Mouse (Mus musculus) kidney, adult 2 months (tissue): ENCODE data around the gene Ank. TPM values are rescaled to one million over a fixed set of nuclear protein-coding genes. Genes with fewer than 3 reads are reported as not detected.

Experiments
- DNase-seq: peaks from one replicate; pipeline ENCODE4 v3.0.0; 2021
- H3K27ac ChIP-seq: fragments of 200-500 bp; 2 replicates; pipeline ENCODE4 v1.5.1; 2012; ENCODE audit warnings: low read depth, low read length, control low read depth, inconsistent platforms; ENCODE audit not compliant: insufficient read depth
- H3K27me3 ChIP-seq: fragments of 200-500 bp; replicated peaks from 2 replicates; pipeline ENCODE4 v1.6.1; 2012; ENCODE audit warnings: mild to moderate bottlenecking, moderate library complexity, low read length, inconsistent platforms; ENCODE audit not compliant: control insufficient read depth, insufficient read depth
- H3K36me3 ChIP-seq: fragments of 200-500 bp; 2 replicates; pipeline ENCODE4 v1.6.1; 2012; ENCODE audit warnings: mild to moderate bottlenecking, moderate library complexity, low read length, inconsistent platforms; ENCODE audit not compliant: control insufficient read depth, insufficient read depth
- H3K4me1 ChIP-seq: fragments of 200-500 bp; 2 replicates; pipeline ENCODE4 v1.6.1; 2011; ENCODE audit warnings: low read length; ENCODE audit not compliant: control insufficient read depth, insufficient read depth
- H3K4me3 ChIP-seq: fragments of 200-500 bp; 2 replicates; pipeline ENCODE4 v1.5.1; 2011; ENCODE audit warnings: mild to moderate bottlenecking, low read depth, low read length, control low read depth; ENCODE audit not compliant: insufficient read depth
- CTCF ChIP-seq: fragments of 200-500 bp; conservative IDR thresholded peaks from 2 replicates; pipeline ENCODE4 v1.5.1; 2011; ENCODE audit warnings: low read depth, mild to moderate bottlenecking, control low read depth, low read length, moderate library complexity, mixed read lengths; ENCODE audit not compliant: insufficient read depth, insufficient read length
- POLR2A ChIP-seq: fragments of 200-500 bp; IDR thresholded peaks from one replicate; pipeline ENCODE4 v1.6.1; 2011; ENCODE audit warnings: low read depth, low read length, control low read depth
- WGBS: fragments of 180-500 bp; shearing (Covaris S2); methylation state at CpG from one replicate; pipeline ENCODE4 v1.1.7; 2018; 5-methylcytosine and 5-hydroxymethylcytosine counted together
- polyA plus RNA-seq: library from polyadenylated mRNA; depleted of rRNA; stranded (reverse); fragments of >200 nt; gene quantifications from 2 replicates; pipeline ENCODE4 v1.2.3, GENCODE M21; 2012; rRNA removed

The Ank gene
- polyA plus RNA-seq: 17.4 and 18.6 TPM in 2 replicates

DNA sequence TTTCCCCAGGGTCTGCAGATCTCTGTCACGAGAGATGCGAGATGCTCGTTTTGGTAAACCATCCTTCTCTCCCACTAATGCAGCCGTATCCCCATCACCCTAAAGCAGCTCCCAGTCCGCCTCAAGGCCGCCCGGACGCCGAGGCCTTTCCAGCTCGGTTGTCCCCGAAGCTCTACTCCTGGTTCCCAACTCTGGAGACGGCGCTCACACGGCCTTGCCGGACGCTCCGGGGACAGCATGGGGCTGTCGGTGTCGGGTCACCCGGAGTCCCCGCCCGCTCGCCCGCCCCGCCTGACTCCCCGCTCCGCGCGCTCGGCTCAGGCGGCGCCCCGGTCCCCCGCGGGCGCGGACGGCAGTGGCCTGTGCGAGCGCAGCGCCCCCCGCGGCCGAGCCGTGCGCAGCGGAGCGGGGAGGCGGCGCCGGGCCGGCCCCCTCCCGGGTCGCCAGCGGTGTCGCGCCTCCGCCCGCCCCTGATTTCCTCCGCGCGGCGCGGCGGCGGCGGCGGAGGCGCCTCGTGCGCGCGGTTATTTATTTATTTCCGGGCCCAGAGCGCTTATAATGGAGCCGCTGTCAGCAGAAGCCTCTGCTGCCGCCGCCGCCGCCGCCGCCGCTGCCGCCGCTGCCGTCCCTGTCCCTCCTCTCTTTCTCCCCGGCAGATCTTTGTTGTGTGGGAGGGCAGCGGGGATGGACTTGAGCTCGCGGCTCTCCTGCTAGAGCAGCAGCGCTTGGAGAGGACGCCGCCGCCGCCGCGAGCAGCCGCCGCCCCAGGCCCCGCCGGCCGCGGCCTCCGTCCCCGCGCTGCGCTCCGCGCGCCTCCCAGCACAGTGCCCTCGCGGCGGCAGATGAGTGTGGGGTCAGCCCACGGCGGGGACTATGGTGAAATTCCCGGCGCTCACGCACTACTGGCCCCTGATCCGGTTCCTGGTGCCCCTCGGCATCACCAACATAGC lies at the start of gene Ank:
Ank (plus strand) TSS at position 547 of the 950 bp plus-strand sequence.
- Histone ChIP-seq H3K27ac (no peak within 1 kb of the TSS), H3K36me3 (no peaks in the 10 kb centered on the region), H3K4me1 (no peaks in the 10 kb centered on the region), H3K4me3 (peak within 1 kb of the TSS; percentile 54), H3K27me3 (no peaks in the 10 kb centered on the region)
- peak; percentile 86 for DNase-seq
- WGBS: 3% methylated on average over 113 of the region's 120 CpGs
- no peak for TF ChIP-seq POLR2A
- peak; percentile 21; the same call in 1 of the 2 replicates for TF ChIP-seq CTCF

DNA sequence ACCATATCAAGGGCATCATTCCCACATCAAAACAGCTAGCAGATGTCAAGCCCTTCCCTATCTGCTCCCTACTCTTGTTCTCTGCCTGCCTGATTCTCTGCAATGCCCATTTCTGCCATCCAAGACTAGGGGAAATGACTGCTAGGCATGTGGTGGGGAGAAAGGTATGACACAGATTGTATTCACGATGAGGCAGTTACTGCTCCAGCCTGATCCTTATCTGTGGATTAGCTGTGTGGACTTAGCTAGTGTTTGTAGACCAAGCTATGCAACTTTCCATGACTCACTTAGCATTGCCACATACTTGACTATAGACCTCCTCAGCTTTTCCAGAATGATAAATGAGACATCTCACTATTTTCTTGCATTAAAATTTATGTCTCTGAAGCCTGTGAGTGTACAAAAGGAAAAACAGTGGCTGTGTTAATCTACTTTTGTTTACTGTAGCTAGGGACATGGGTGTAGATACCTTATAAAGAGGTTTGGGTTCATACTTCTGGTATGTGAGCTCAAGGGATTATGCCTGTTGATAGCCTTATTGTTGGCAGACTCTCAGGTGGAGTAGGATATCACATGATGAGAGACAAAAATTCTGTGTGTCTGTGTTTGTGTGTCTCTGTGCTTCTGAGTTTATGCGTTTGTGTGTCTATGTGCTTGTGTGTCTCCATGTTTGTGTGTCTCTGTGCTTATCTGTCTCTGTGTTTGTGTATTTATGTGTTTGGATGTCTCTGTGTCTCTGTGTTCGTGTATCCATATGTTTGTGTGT lies 47.7 kb upstream of the Ank start:
- H3K36me3 ChIP-seq: no peaks in the 10 kb centered on the region
- no peak for DNase-seq
- H3K27ac ChIP-seq: no peak overlapping the region
- 85% methylated on average over 3 of the region's 3 CpGs for WGBS
- no peak for TF ChIP-seq POLR2A
- no peak for TF ChIP-seq CTCF
- H3K4me3 ChIP-seq: no peak overlapping the region
- no peaks in the 10 kb centered on the region for H3K4me1 ChIP-seq
- no peaks in the 10 kb centered on the region for H3K27me3 ChIP-seq

DNA sequence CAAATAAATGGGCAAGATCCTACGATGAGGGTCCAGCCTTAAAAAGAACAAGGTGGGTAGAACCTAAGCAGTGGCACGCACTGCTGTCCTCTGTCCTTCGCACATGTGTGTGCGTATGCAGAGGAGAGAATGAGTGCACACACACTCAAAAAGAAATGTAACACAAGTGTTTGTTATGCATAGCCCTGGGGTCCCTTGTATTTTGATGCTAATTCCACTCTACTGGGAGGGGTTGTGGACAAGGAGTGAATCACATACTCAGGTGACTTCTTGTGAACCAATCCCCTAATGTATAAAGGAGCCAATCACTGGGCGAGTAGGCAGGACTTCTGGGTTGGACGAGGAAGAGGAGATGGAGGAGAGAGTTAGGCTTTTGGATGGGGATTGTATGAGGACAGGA lies 44.9 kb upstream of the Ank start:
- H3K27ac ChIP-seq: no peak overlapping the region
- no peaks in the 10 kb centered on the region for H3K4me1 ChIP-seq
- DNase-seq: no peak
- H3K27me3 ChIP-seq: no peaks in the 10 kb centered on the region
- WGBS: 90% methylated on average over 6 of the region's 6 CpGs
- H3K36me3 ChIP-seq: no peaks in the 10 kb centered on the region
- no peak for TF ChIP-seq CTCF
- TF ChIP-seq POLR2A: no peak
- H3K4me3 ChIP-seq: no peak overlapping the region

DNA sequence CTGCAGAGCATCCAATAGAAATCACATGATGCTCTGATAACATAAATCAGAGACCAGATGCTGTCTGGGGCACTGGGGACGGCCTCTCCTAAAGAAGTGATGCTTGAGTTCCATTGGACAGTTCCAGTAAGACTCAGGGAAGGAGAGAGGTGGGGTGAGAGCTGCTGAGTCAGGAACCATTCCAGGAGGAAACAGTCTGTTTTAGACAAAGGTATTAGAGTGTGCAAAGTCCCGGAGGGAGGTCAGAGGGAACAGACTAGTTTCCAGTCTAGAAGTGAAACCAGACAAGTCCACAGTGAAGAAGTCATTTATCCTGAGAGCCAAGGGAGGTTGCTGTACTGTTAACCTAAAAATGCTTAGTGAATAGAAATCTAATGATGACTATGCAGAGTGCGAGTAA lies 38.9 kb upstream of the Ank start:
- Histone ChIP-seq H3K4me3 (no peak overlapping the region), H3K36me3 (no peaks in the 10 kb centered on the region), H3K4me1 (no peaks in the 10 kb centered on the region), H3K27ac (no peak overlapping the region), H3K27me3 (no peaks in the 10 kb centered on the region)
- DNase-seq: no peak
- 64% methylated on average over 3 of the region's 3 CpGs for WGBS
- TF ChIP-seq CTCF: no peak
- TF ChIP-seq POLR2A: no peak

DNA sequence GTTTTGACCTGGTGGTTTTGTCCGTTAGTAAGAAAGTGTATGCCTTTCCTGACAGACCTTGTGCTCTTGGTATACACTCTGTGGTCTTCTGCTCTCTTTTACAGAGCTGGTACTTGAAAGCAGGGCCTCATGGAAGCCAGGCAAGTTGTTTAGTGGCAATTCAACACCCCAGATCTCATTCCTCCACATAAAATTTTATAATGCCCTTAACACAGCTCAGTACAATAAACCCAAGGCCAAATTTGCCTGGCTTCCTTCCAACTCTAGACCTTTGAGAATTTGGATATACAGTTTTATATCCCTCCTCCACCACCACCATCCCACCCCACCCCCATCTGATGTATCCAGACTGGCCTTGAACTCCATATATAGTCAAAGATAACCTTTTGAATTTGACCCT lies 36.2 kb upstream of the Ank start:
- H3K4me1 ChIP-seq: no peaks in the 10 kb centered on the region
- TF ChIP-seq POLR2A (no peak), CTCF (no peak)
- no peak for DNase-seq
- H3K27me3 ChIP-seq: no peaks in the 10 kb centered on the region
- no peak overlapping the region for H3K4me3 ChIP-seq
- no peak overlapping the region for H3K27ac ChIP-seq
- 83% methylated on average over 1 of the region's 1 CpGs for WGBS
- no peaks in the 10 kb centered on the region for H3K36me3 ChIP-seq

DNA sequence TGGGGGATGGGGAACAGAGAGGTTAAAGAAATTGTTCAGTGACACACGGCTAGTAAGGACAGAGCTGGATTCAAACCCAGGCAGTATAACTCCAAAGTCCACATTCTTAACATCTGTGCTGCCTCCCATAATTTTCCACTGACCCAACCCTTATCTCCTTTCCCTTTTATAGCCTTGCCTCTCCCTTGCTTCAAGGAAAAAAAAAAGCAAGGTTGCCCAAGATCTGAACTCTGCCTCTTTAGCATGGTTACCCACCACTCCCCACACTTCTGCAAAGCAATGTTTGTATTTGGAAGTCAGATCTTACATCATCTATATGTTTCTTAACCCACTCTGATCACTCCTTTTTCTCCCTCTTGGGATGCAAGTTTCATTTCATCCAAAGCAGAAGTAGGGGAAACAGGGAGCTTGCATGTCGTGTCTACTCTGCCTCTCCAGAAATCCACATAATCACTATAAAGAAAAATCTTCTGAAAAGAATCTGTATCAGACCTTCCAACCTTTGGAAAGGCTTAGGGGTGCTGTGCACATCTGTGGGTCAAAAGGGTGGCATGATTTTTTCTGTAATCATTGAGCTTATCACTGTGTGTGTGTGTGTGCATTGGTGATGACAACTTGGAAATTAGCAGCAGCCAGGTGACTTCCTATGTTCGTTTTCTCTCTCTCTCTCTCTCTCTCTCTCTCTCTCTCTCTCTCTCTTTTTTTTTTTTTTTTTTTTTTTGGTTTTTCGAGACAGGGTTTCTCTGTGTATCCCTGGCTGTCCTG lies 33.4 kb upstream of the Ank start:
- no peak overlapping the region for H3K4me3 ChIP-seq
- H3K36me3 ChIP-seq: no peaks in the 10 kb centered on the region
- TF ChIP-seq POLR2A: no peak
- no peak for TF ChIP-seq CTCF
- H3K4me1 ChIP-seq: no peaks in the 10 kb centered on the region
- WGBS: 82% methylated on average over 4 of the region's 4 CpGs
- DNase-seq: no peak
- H3K27me3 ChIP-seq: no peaks in the 10 kb centered on the region
- no peak overlapping the region for H3K27ac ChIP-seq
